Mouse (Mus musculus): ENCODE data around the gene Hrh3. TPM values are rescaled to one million over a fixed set of nuclear protein-coding genes. Genes with fewer than 3 reads are reported as not detected.

Hrh3 gene
- polyA plus RNA-seq, 1 experiment from 2014 or later: 2.8 TPM

Other genes starting within 250 kb of the Hrh3 start
- 5.2 and 6.0 TPM in 2 replicates for gene Taf4, start 127.8 kb downstream of the Hrh3 start, polyA plus RNA-seq (2015; fragmentation: Nextera tagmentation; extraction: Ambion mirVana)
- gene Lsm14b, start 79.5 kb downstream of the Hrh3 start, polyA plus RNA-seq (2015; fragmentation: Nextera tagmentation; extraction: Ambion mirVana): 20.4 and 20.6 TPM in 2 replicates
- 716 and 737 TPM in 2 replicates for gene Psma7, start 62.1 kb downstream of the Hrh3 start, polyA plus RNA-seq (2015; fragmentation: Nextera tagmentation; extraction: Ambion mirVana)
- gene Ss18l1, start 62.0 kb downstream of the Hrh3 start, polyA plus RNA-seq (2015; fragmentation: Nextera tagmentation; extraction: Ambion mirVana): 33.9 and 38.7 TPM in 2 replicates
- gene Mtg2, start 33.9 kb downstream of the Hrh3 start, polyA plus RNA-seq (2015; fragmentation: Nextera tagmentation; extraction: Ambion mirVana): 34.2 and 34.8 TPM in 2 replicates
- gene Osbpl2, start 14.8 kb upstream of the Hrh3 start, polyA plus RNA-seq (2015; fragmentation: Nextera tagmentation; extraction: Ambion mirVana): 48.8 and 53.1 TPM in 2 replicates
- gene Adrm1, start 67.0 kb upstream of the Hrh3 start, polyA plus RNA-seq (2015; fragmentation: Nextera tagmentation; extraction: Ambion mirVana): 211 and 220 TPM in 2 replicates
- gene Lama5, start 121.4 kb upstream of the Hrh3 start, polyA plus RNA-seq (2015; fragmentation: Nextera tagmentation; extraction: Ambion mirVana): 3.4 and 5.0 TPM in 2 replicates
- 483 and 550 TPM in 2 replicates for gene Rps21, start 152.9 kb upstream of the Hrh3 start, polyA plus RNA-seq (2015; fragmentation: Nextera tagmentation; extraction: Ambion mirVana)
- gene Cables2, start 169.0 kb upstream of the Hrh3 start, polyA plus RNA-seq (2015; fragmentation: Nextera tagmentation; extraction: Ambion mirVana): 11.0 and 12.7 TPM in 2 replicates
- not detected in 2 replicates for gene Rbbp8nl, start 185.4 kb upstream of the Hrh3 start, polyA plus RNA-seq (2015; fragmentation: Nextera tagmentation; extraction: Ambion mirVana)
- gene Gata5, start 230.2 kb upstream of the Hrh3 start, polyA plus RNA-seq (2015; fragmentation: Nextera tagmentation; extraction: Ambion mirVana): not detected in 2 replicates

All from forebrain, embryonic 13.5 days (tissue).